In the genomic region with DNA sequence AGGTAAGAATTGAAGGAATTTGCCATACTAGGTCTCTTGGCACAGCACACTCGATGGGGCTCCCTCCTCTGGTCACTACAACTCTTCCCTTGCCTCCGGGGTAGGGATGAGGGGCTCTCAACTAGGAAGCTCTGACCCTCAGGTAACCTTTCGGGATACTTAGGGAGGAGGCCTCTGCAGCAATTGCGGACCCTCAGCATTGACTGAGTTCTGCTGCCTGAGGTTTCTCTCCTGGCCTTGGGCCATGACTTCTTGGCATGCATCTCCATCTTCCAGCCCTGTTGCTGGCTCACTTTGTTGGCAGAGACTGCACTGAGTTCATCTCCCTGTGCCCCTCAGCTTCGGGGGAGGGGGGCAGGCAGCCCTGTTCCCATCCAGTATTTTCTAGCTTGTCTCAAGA, we compare ENCODE assay signal across 8 mouse cellular contexts.
DNase-seq lines count a peak whose midpoint lies in the region; ATAC-seq lines count a peak whose summit lies in the region.

No protein-coding gene starts in this region.

- no peak for DNase-seq in forebrain, embryonic 11.5 days (ENCODE audit: low spot score)
- no peak for DNase-seq in neural tube, embryonic 10.5 days (ENCODE audit: extremely low spot score, low spot score)
- no peak for DNase-seq in natural killer cell, adult 2 months (ENCODE audit: low spot score in 2 of 2)
- no peak for DNase-seq in layer of hippocampus, postnatal 14 days (ENCODE audit: low spot score in 2 of 2)

- H3K36me3 ChIP-seq in forebrain, embryonic 15.5 days: peaks cover 4% of the 10 kb centered on the region; the same call in 1 of the 2 replicates
- H3K36me3 ChIP-seq in forebrain, embryonic 11.5 days (ENCODE audit: control insufficient read depth, insufficient read depth, low read length): no peaks in the 10 kb centered on the region
- H3K36me3 ChIP-seq in neural tube, embryonic 13.5 days: 0 out of 2 replicates have a peak, but pooled peaks cover 31% of the 10 kb centered on the region
- 0 out of 2 replicates have a peak, but pooled peaks cover 5% of the 10 kb centered on the region for H3K36me3 ChIP-seq in intestine, embryonic 16.5 days (ENCODE audit: control insufficient read depth, insufficient read depth, low read length)
- 0 out of 2 replicates have a peak, but pooled peaks cover 3% of the 10 kb centered on the region for H3K36me3 ChIP-seq in stomach, embryonic 16.5 days (ENCODE audit: control insufficient read depth, insufficient read depth, low read length)

- peak overlapping the region; percentile 57 for H3K27ac ChIP-seq in forebrain, embryonic 15.5 days (replicated peaks)
- no peak overlapping the region for H3K27ac ChIP-seq in forebrain, embryonic 11.5 days (ENCODE audit: low read depth, low read length)
- 0 out of 2 replicates have a peak overlapping the region, but pooled peaks have one; percentile 9 for H3K27ac ChIP-seq in neural tube, embryonic 13.5 days (replicated peaks)
- peak overlapping the region; percentile 65 for H3K27ac ChIP-seq in intestine, embryonic 16.5 days (ENCODE audit: low read length)
- peak overlapping the region; percentile 89 for H3K27ac ChIP-seq in stomach, embryonic 16.5 days (ENCODE audit: low read length)

- H3K27me3 ChIP-seq in forebrain, embryonic 15.5 days: no peaks in the 10 kb centered on the region
- no peaks in the 10 kb centered on the region for H3K27me3 ChIP-seq in forebrain, embryonic 11.5 days (ENCODE audit: control insufficient read depth, insufficient read depth, low read length)
- H3K27me3 ChIP-seq in neural tube, embryonic 13.5 days: no peaks in the 10 kb centered on the region
- no peaks in the 10 kb centered on the region for H3K27me3 ChIP-seq in intestine, embryonic 16.5 days (replicated peaks; ENCODE audit: control insufficient read depth, insufficient read depth, low read length)
- no peaks in the 10 kb centered on the region for H3K27me3 ChIP-seq in stomach, embryonic 16.5 days (ENCODE audit: control insufficient read depth, insufficient read depth, low read length)

- H3K4me3 ChIP-seq in forebrain, embryonic 15.5 days: no peak overlapping the region
- H3K4me3 ChIP-seq in forebrain, embryonic 11.5 days (ENCODE audit: low read depth, low read length): no peak overlapping the region
- H3K4me3 ChIP-seq in neural tube, embryonic 13.5 days: no peak overlapping the region
- H3K4me3 ChIP-seq in intestine, embryonic 16.5 days (ENCODE audit: low read length): no peak overlapping the region
- no peak overlapping the region for H3K4me3 ChIP-seq in stomach, embryonic 16.5 days (replicated peaks; ENCODE audit: low read length)

- ATAC-seq in forebrain, embryonic 15.5 days (replicated peaks): peak; percentile 20; the same call in 1 of the 2 replicates
- ATAC-seq in forebrain, embryonic 11.5 days (replicated peaks; ENCODE audit: low FRiP score): no peak
- no peak for ATAC-seq in neural tube, embryonic 13.5 days (ENCODE audit: low read depth)
- peak; percentile 68 for ATAC-seq in intestine, embryonic 16.5 days
- ATAC-seq in stomach, embryonic 16.5 days (ENCODE audit: insufficient read depth, low FRiP score): peak; percentile 77

- H3K4me1 ChIP-seq in forebrain, embryonic 15.5 days: peaks cover 18% of the 10 kb centered on the region
- no peaks in the 10 kb centered on the region for H3K4me1 ChIP-seq in forebrain, embryonic 11.5 days (replicated peaks; ENCODE audit: control insufficient read depth, insufficient read depth, low read length)
- peaks cover 8% of the 10 kb centered on the region for H3K4me1 ChIP-seq in neural tube, embryonic 13.5 days (replicated peaks)
- no peaks in the 10 kb centered on the region; the same call in 1 of the 2 replicates for H3K4me1 ChIP-seq in intestine, embryonic 16.5 days (ENCODE audit: control insufficient read depth, insufficient read depth, low read length)
- H3K4me1 ChIP-seq in stomach, embryonic 16.5 days (ENCODE audit: control insufficient read depth, insufficient read depth, low read length): peaks cover 20% of the 10 kb centered on the region

- H3K4me2 ChIP-seq in forebrain, embryonic 15.5 days (replicated peaks): no peak overlapping the region
- H3K4me2 ChIP-seq in forebrain, embryonic 11.5 days (ENCODE audit: low read depth, low read length, severe bottlenecking): no peak overlapping the region
- no peak overlapping the region for H3K4me2 ChIP-seq in neural tube, embryonic 13.5 days
- H3K4me2 ChIP-seq in intestine, embryonic 16.5 days (ENCODE audit: low read depth, low read length): no peak overlapping the region
- H3K4me2 ChIP-seq in stomach, embryonic 16.5 days (ENCODE audit: low read depth, low read length): peak overlapping the region; percentile 15; the same call in 1 of the 2 replicates

- H3K9me3 ChIP-seq in forebrain, embryonic 15.5 days: no peaks in the 10 kb centered on the region
- no peaks in the 10 kb centered on the region for H3K9me3 ChIP-seq in forebrain, embryonic 11.5 days (ENCODE audit: control insufficient read depth, low read length)
- H3K9me3 ChIP-seq in neural tube, embryonic 13.5 days: no peaks in the 10 kb centered on the region
- H3K9me3 ChIP-seq in intestine, embryonic 16.5 days (ENCODE audit: control insufficient read depth, low read length): no peaks in the 10 kb centered on the region
- no peaks in the 10 kb centered on the region for H3K9me3 ChIP-seq in stomach, embryonic 16.5 days (replicated peaks; ENCODE audit: control insufficient read depth, low read length)

- no peak overlapping the region for H3K9ac ChIP-seq in forebrain, embryonic 15.5 days (replicated peaks)
- H3K9ac ChIP-seq in forebrain, embryonic 11.5 days (ENCODE audit: low read length): no peak overlapping the region
- no peak overlapping the region for H3K9ac ChIP-seq in neural tube, embryonic 13.5 days
- no peak overlapping the region for H3K9ac ChIP-seq in intestine, embryonic 16.5 days (ENCODE audit: low read depth, low read length)
- peak overlapping the region; percentile 21; the same call in 1 of the 2 replicates for H3K9ac ChIP-seq in stomach, embryonic 16.5 days (ENCODE audit: low read length)

- 66% methylated on average over 5 of the region's 5 CpGs for WGBS in forebrain, embryonic 15.5 days
- 90% methylated on average over 5 of the region's 5 CpGs for WGBS in forebrain, embryonic 11.5 days
- WGBS in neural tube, embryonic 13.5 days: 87% methylated on average over 5 of the region's 5 CpGs
- WGBS in intestine, embryonic 16.5 days: 62% methylated on average over 5 of the region's 5 CpGs
- 65% methylated on average over 5 of the region's 5 CpGs for WGBS in stomach, embryonic 16.5 days

Comparison
In these comparisons a context has a peak if more than half of its experiments do, and no peak if none do; other contexts are left out.
1. ATAC-seq: peak in forebrain, embryonic 15.5 days (single experiment), intestine, embryonic 16.5 days (single experiment) and stomach, embryonic 16.5 days (single experiment); none in forebrain, embryonic 11.5 days (single experiment) and neural tube, embryonic 13.5 days (single experiment).